ENCODE assay signal across 8 mouse cellular contexts in the genomic region with DNA sequence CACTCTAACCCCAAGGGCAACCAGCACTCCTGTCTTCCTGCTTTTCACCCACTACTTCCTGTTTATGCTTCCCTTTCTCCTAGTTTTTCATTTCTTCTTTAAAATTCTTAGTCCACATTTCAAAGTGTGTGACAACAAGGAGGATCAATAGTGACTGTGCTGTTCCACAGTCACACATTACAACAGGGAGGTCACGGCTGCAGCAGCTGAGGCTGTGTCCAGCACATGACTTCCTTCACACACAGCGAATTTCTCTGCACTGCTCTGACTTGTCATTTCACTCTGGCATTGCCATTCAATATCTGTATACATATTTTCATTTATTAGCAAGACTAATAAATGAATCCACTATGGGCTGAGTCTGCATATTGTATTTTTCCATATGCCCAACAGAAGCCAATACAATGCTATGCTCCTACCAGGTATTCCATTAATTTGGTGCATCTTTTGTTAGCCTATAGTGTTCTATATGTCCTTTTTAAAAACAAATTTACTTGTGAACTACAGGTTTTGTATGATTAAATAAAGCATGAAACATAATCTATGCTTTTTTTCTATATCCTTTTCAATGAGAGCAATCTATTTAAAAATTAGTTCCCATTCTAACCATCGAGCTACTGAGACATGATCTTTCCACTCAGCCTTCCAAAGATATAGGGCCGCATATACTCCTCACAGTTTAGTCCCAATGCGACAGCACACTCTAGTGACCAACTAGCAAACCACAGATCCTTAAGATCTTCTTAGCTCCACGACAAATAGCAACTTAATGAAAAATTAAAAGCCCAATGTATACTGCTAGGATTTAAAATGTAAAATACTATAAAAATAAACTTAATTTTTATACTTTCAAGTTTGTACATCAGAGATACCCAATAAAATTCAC. TPM values are rescaled to one million over a fixed set of nuclear protein-coding genes. Genes with fewer than 3 reads are reported as not detected.
DNase-seq lines count a peak whose midpoint lies in the region; ATAC-seq lines count a peak whose summit lies in the region.

No protein-coding gene starts in this region.

- peaks cover 13% of the 10 kb centered on the region; the same call in 1 of the 2 replicates for H3K36me3 ChIP-seq in midbrain, embryonic 16.5 days (ENCODE audit: control insufficient read depth, insufficient read depth, low read length)

- no peak overlapping the region for H3K4me2 ChIP-seq in midbrain, embryonic 16.5 days (ENCODE audit: low read length)

- no peaks in the 10 kb centered on the region for H3K4me1 ChIP-seq in midbrain, embryonic 16.5 days (ENCODE audit: control insufficient read depth, insufficient read depth, low read length)

- H3K27ac ChIP-seq in midbrain, embryonic 16.5 days (ENCODE audit: low read length): no peak overlapping the region

- peak; percentile 36 to 48 for DNase-seq in left cerebral cortex, postnatal 14 days (ENCODE audit: low spot score in 2 of 2)
- DNase-seq in left cerebral cortex, adult 11 months (ENCODE audit: low spot score): no peak
- DNase-seq in heart, postnatal 4 days: peak; percentile 29
- DNase-seq in cerebellum, postnatal 4 days (ENCODE audit: low spot score in 2 of 2): no peak
- DNase-seq in thymus, postnatal 14 days: no peak

- no peak overlapping the region for H3K4me3 ChIP-seq in midbrain, embryonic 16.5 days (ENCODE audit: low read depth, low read length)

- H3K9ac ChIP-seq in midbrain, embryonic 16.5 days (ENCODE audit: low read depth, low read length): no peak overlapping the region

- peak; percentile 60 for ATAC-seq in common myeloid progenitor, adult 5-6 weeks (replicated peaks; ENCODE audit: low read depth, poor library complexity, severe bottlenecking)
- peak; percentile 94 for ATAC-seq in midbrain, embryonic 16.5 days
- no peak for ATAC-seq in erythroblast, adult 5-6 weeks (replicated peaks; ENCODE audit: low FRiP score, poor library complexity, severe bottlenecking)

- intact Hi-C loops in left cerebral cortex, postnatal 14 days (cut with DNase I): loop anchor here (5.0 kb wide), 1 partner anchor 1736 kb away; no protein-coding TSS in a partner anchor

- H3K9me3 ChIP-seq in midbrain, embryonic 16.5 days (replicated peaks; ENCODE audit: control insufficient read depth, low read length, poor library complexity, severe bottlenecking): no peaks in the 10 kb centered on the region

- 51% methylated on average over 6 of the region's 6 CpGs for WGBS in midbrain, embryonic 16.5 days

- no peaks in the 10 kb centered on the region for H3K27me3 ChIP-seq in midbrain, embryonic 16.5 days (ENCODE audit: control insufficient read depth, insufficient read depth, low read depth, low read length)

RNA-seq across cellular contexts. Expression of a gene that starts 55.7 kb away (rescaled TPM):
- 10 to 100 TPM; 22.3 TPM for total RNA-seq in left cerebral cortex, postnatal 14 days (2021)
- total RNA-seq in common myeloid progenitor, adult 5-6 weeks (2017): 80.0 and 88.7 TPM in 2 replicates
- total RNA-seq in heart, postnatal 4 days (2021): 10 to 100 TPM; 38.2 to 38.7 TPM
- polyA plus RNA-seq in midbrain, embryonic 16.5 days (2015; fragmentation: Nextera tagmentation; extraction: Ambion mirVana): 28.4 and 31.8 TPM in 2 replicates
- 304 and 341 TPM in 2 replicates for total RNA-seq in erythroblast, adult 5-6 weeks (2015; ENCODE audit: low replicate concordance)
- 745 and 858 TPM in 2 replicates for total RNA-seq in erythroblast, adult 5-6 weeks (2017; ENCODE audit: low replicate concordance)

Comparison
In these comparisons a context has a peak if more than half of its experiments do, and no peak if none do; other contexts are left out.
1. DNase-seq: peak in left cerebral cortex, postnatal 14 days (2 of 2) and heart, postnatal 4 days (single experiment); none in left cerebral cortex, adult 11 months (single experiment), cerebellum, postnatal 4 days (0 of 2) and thymus, postnatal 14 days (single experiment).